Mouse (Mus musculus) left cerebral cortex, postnatal 4 days (tissue): ENCODE measurements around the gene Ahcyl2. TPM values are rescaled to one million over a fixed set of nuclear protein-coding genes. Genes with fewer than 3 reads are reported as not detected.

ENCODE experiments used
- DNase-seq: peaks from one replicate; pipeline ENCODE4 v3.0.0-alpha.2; 2022
- intact Hi-C: fragments of 180-260 bp; cut with DNase I; formaldehyde crosslinking; loops from one replicate; pipeline ENCODE4 v1.15.1; 2025
- total RNA-seq, 2 experiments: library from RNA; stranded (reverse); gene quantifications; 2 replicates each; pipeline ENCODE4 v1.2.3; 2021

The Ahcyl2 gene
- total RNA-seq, 2 experiments from 2014 or later = 51.3 to 54.1 TPM

DNA sequence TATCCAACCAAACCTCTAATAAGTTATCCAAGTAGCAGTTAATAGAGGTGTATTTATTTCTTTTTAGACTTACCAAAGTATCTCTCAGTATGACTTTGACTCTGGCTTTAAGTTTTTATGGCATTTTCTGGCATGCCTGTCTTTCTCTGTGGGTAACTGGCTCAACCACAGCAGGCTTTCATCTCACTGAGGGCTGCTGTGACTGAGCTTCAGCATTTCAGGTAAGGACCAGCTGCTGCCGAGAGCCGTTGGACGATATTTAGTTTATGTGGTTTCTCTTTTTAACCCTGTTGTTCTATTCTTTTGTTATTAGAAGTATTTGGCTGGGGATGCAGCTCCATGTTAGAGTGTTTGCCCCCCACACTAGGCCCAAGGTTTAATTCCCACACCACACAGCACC, 129.2 kb downstream of the Ahcyl2 start:
- no peak for DNase-seq
- intact Hi-C loops = no loop called here

DNA sequence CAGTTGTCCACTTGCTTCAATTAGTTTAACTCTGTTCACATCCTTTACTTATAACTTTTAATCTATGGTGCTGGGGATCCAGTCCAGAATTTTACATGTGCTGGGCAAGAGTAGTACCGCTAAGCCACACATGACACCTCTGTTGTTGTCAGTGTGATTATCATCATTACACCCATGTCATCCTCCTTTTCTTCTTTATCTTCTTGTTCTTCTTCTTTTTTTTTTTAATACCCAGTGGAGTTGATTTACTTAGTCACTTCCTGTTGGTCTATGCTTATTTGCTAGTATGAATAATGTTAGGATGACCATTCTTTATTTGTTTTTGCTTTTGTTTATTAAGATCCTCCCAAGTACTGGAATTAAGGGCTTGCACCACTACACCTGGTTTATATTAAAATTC, 133.6 kb downstream of the Ahcyl2 start:
- DNase-seq = no peak
- intact Hi-C loops = no loop called here

DNA sequence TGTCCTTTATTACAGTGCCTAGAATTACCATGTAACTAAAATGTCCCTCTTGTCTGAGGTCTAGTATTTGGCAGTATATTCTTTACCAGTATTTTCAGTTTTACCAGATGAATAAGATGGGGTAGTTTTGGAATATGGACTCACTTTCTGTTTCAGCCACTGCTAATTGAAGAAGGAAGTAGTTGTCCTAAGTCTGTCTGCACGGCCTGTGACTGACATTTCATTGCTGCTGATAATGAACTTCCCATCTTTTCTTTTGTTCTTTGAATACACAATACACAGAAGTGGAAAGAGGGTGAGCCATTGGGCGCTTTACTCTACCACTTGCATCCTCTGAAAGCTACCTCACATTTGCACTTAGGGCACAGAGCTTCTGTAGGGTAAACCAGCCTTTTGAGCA, 134.4 kb downstream of the Ahcyl2 start:
- intact Hi-C loops = no loop called here
- DNase-seq = no peak

DNA sequence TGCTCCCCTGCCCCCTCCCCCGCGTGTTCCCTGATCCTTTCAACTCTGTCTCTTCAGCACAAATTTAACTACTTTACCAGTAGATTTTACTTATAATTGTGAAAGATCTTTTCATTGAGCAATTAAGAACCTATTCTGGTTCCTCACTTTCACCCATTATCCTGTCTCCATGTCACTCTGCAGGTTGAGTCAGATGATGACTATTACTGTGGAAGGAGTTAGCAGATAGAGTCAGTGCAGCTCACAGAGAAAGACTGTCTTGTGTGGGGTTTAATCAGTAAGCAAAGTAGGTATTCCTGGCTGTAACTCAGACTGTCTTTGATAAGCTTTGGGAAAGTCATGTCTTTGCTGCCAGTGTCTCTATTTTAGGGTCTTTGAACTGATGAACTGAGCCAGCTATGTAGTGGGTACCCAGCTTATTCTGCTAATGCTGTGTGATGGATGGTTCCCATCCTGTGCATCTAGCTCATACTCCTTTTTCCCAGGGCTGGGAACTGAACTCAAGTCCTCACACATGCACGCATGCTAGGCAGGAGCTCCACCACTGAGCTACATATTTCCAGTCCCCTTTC, 135.6 kb downstream of the Ahcyl2 start:
- DNase-seq = no peak
- intact Hi-C loops = no loop called here

DNA sequence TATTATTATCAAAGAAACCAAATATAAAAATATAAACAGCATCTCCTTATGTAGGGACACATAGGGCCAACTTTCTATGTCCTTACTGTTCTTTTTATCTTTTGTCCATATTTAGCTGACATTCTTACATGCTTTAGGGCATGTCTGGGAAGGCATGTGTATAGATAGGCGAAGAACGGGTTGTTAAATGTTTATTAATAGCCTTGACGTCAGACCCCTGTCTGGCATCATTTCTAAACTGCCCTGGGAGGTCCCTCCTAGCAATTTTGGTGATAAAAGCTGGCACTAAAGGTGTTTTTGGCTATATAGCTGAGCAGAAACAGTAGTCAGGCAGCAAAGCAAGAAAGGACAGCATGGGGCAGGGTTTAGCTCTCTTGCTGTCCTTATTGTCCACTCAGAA, 136.5 kb downstream of the Ahcyl2 start:
- no peak for DNase-seq
- intact Hi-C loops = no loop called here

DNA sequence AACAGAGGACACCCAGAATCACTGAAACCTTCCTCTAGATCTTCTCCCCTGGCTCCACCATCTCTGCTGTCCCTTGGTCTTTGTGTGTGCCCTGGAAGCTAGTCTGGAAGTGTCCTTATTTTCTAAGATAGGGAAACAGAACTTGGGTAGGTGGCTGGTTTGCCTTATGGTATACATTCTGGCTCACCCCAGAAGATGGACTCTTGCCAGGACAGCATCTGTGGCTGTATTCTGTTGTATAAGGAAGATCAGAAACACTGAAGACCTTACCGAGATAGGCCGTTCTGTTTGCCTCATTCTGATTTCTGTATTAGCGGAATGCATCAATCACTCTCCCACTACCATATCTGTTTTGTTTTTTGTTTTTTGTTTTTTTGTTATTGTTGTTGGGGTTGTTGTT, 142.8 kb downstream of the Ahcyl2 start:
- intact Hi-C loops = no loop called here
- DNase-seq = peak; percentile 34

DNA sequence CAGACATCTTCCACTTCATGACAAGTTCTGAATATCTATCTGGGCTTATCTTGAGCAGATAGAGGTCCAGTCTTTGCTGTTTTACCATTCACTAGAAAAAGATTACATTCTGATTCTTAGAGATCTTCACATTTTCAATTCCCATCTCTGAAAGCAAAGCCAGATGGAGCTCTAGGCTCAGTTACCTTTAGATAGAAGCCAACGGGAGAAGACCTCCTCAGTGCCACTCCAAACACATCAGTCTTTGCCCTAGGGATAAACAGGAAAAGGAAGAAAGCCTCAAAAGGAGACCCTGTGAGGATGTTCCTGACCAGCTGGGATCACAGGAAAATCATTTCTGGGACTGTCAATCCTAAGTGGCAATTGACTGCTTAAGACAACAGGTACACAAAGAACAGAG, 145.9 kb downstream of the Ahcyl2 start:
- intact Hi-C loops = no loop called here
- DNase-seq = no peak

DNA sequence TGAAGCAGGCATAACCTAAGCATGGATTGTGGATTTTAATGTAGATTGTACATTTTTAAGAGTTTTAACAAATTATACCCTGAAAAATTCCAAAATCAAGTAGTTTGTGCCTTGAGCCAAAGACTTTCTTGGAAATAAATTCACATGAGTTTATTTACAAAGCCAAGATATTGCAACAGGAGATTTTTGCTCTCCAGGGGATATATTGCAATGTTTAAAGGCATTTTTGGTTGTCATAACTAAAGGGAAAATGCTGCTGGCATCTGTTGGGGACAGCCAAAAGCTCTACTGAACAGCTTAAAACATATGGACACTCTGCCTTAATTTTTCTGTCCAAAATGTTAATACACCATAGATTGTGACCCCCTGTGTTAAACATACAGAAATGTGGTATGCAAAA, 146.3 kb downstream of the Ahcyl2 start:
- DNase-seq = no peak
- intact Hi-C loops = no loop called here

DNA sequence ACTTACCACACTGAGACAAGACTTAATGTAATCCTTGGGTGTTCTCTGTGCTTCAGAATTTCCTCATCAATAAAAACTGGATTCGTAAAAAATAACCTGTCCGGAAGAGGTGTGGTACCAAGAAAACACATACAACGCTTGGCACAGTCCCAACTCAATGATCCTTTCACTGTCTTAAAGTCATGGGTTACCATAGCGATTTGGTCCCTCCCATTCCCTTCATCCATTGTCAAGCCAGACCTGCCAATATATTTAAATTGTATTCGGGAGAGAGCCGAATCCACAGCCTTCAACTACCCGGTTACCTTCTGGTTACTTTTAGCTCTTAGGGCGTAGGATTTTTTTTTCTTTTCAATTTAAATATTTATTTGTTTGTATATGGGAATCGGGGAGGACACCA, 148.0 kb downstream of the Ahcyl2 start:
- DNase-seq = no peak
- intact Hi-C loops = loop anchor here (5.0 kb wide), 1 partner anchor 166 kb away; no protein-coding TSS in a partner anchor

DNA sequence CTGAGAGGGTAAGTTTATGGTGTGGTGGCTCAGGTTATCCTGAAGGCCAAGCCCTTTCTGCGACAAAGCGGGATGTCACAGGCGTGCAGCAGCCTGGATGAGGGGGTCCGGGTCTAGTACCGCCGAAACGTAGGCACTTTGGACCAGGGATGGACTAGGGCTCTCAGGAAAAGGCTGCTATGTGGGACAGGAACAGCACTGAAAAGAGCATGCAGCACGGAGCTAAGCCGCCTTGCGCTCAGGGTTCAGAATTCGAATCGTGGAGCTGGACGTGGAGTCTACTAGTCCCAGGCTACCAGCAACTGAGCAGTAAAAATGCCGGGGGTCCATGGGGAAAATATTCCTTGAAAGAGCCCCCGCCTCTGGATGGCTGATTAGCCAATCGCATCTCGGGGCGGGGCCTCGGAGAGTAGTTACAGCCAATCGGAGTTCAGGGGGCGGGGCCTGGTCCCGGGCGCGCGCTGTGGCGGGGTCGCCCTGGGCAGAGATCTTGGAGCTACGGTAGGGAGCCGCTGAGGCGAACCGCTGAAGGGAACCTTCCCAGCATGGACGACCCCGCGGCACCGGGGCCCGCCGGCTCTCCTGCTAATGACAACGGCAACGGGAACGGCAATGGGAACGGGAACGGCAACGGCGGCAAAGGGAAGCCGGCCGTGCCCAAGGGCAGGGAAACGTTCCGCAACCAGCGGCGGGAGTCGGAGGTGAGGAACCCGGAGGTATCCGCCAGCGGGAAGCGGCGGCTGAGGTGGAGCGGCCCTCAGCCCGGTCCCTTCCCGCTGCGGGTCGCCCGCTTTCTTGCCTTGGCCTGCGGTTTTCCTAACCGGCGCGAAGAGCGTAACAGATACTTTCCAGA, 148.9 kb downstream of the Ahcyl2 start, which contains the start of gene Strip2:
TSS of gene Strip2 (plus strand) at position 483 of the 853 bp plus-strand sequence.
- DNase-seq = peak; percentile 97
- intact Hi-C loops = loop anchor here (5.0 kb wide), 1 partner anchor 166 kb away; no protein-coding TSS in a partner anchor

DNA sequence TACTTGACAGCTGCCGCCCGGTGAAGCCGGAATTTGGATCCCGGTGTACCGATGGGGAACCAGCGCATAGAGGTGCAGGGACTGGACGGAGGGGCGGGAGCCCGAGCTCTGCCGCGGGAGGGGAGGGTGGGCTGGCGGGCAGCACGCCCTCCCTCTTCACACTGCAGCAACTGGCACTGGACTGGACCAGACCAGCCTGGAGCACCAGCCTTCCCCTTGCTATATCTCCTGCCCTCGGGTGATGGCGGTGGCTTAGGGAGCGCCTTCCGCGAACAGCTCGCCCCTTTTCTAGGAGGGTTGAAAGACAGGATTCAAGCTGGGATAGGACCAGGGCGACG, 149.5 kb downstream of the Ahcyl2 start:
- intact Hi-C loops = loop anchor here (5.0 kb wide), 1 partner anchor 165 kb away; no protein-coding TSS in a partner anchor
- peak; percentile 51 for DNase-seq

DNA sequence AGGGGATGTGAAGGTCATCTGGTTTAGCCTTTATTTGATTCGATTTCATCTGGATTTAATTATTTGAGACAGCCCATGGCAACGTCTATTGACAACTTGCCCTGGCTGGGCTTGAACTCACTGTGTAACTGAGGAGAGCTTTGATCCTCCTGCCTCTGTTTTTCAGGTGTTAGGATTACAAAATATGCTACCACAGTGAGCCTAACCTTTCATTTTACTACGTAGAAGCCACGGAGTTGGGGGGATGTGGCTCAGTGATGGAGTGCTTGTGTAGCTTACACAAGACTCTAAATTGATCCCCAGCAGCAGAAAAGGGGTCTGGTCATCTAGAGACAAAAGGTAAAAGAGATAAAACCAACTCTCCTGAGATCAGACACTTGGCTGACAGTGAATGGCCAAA, 150.1 kb downstream of the Ahcyl2 start:
- no peak for DNase-seq
- intact Hi-C loops = loop anchor here (5.0 kb wide), 1 partner anchor 164 kb away; no protein-coding TSS in a partner anchor

DNA sequence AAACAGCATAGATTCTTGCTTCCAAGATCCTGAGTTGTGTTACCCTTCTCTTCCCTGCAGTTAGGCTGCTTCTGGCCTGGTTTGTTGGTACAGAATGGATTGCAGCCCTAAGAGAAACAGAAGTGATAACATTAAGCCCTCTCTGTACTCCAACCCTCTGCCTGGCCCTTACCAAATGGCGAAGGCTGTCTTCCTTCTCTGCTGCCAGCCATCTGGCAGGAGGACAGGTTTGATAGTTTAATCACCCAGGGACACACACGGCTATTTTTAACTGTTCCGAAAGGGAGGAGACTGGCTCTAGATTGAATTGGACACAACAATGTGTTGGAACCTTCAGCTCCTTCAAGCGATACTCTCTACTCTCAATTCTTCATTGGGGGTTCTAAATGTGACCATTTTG, 155.7 kb downstream of the Ahcyl2 start:
- intact Hi-C loops = no loop called here
- no peak for DNase-seq

DNA sequence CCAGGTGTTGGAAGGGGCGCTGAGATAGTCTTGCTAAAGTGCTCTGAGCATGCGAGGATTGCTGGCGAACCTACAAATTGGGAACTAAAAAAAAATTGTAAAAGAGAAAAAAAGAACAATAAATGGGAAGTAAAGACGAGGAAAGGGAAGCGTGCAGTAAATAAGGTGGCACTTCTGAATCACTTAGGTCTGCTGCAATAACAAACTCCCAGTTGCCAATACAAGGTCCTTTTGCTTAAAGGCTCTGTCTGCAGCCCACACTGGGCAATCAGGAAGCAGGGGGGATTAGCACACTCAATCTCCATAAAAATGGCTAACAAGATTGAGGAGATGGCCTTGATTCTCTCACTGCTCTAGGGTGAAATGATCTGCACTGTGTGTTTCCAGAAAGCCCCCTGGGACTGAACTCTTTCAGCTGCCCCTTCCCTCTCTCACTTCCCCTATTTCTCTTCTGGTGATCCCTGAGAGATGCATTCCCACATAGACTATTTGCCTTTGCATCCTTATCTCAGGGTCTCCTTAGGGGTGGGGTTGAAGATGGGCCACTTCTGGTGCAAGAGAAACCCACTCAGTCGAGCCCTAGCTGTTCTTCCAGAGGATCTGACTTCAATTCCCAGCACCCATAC, 157.9 kb downstream of the Ahcyl2 start:
- intact Hi-C loops = no loop called here
- no peak for DNase-seq

DNA sequence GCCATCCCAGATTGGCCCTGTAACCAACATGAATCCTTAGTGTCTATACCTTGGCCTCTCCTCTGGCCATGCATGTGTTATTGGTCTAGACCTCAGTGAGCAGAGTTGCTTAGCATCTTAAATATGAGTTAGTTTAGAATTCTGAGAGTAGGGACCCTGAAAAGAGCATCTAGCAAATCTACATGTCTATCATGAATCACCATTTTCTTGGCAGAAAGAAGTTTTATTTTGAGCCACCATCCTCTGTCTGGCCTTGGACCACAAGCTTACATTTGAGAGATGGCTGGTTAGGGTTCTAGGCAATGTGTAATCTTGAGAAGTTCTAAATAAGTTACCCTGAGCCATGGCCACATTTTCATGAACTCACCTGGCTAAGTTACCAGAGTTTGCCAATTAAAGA, 162.3 kb downstream of the Ahcyl2 start:
- DNase-seq = no peak

DNA sequence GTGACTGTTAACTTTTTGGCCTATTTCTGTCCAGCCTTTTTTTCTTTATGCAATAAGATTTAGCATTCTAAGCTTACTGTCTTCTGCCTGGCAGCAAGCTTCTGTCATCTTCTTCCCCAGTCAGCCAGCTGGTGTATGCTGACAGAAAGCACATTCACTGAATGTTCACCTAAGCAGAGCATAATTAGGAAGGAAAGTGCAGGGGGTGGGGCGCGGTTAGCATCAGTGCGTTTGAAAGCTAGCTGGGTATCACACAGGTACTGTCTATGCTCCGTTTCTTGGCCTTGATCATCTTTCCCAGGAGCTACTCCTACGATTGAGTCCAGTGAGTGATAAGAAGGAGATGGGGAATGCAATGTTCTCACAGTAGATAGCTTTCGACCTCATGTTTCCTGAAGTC, 162.9 kb downstream of the Ahcyl2 start:
- DNase-seq = no peak
- intact Hi-C loops = no loop called here

More for the DNA sequence above, 162.3 kb downstream of the Ahcyl2 start:
- intact Hi-C loops = no loop called here

DNA sequence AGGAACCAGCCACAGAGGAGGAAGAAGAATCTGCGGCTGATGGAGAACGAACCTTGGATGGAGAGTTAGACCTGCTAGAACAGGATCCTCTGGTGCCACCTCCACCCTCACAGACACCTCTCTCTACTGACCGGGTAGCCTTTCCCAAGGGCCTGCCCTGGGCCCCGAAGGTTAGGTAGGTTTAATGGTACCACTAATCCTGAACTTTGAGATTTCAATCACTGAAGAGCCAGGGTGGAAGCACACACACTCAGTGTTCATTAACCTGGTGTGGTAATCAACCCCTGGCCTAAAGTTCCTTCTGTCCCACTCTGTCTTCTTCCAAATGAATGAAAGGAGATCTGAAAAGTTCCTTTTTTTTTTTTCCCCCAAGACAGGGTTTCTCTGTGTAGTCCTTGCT, 163.4 kb downstream of the Ahcyl2 start:
- DNase-seq = no peak
- intact Hi-C loops = no loop called here

DNA sequence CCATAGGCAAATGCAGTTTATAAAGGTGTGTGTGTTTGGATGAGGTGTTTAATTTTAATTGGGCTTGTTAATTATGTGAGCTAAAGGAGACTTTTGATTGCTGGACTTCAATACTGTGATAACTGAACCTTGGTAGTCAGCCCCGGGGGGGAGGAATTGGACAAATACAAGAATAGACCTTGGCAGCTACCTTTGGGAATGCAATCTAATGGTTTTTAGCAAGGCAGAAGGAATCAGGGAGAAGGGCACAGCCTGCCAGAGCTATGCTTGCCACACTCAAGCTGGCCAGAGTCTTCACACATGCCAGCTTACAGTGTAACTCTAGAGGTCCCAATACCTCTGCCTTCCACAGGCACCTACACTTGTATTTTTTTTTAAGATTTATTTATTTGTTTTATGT, 167.9 kb downstream of the Ahcyl2 start:
- DNase-seq = no peak
- intact Hi-C loops = no loop called here

DNA sequence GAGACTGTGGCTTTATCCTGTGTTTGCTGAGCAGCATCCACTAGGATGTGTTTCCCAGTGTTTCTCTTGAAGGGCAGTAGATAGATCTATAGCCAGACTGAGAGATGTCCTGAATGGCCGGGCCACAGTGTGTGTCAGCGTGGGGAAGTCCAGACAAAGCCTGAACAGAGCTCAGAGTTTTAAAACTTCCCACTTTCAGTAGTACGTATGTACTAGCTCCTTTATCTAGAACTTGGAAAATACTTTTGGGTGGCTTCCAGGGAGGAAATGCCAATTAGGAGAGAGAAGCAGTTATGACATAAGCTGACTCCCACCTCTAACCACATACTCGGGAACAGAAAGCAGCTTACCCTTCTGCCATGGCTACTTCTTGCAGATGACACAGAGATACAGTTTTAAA, 172.6 kb downstream of the Ahcyl2 start:
- intact Hi-C loops = no loop called here
- no peak for DNase-seq

DNA sequence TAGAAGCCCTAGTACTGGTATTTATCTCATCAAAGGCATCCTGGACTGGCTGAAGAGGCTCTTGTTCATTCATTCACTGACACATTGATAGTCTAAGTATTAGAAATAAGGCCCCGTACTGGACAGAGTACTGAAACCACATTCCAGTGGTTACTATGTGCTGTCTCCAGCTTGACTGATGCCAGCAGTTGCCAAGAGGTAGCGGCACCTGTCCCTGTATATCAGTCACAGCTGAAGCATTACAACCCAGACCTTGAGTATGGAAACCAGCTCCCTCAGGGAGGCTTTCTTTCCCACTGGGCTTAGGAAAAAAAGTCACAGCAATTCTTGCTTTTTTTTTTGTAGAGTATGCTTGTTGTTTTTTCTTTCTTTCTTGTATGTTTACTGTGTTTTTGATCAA, 173.2 kb downstream of the Ahcyl2 start:
- DNase-seq = no peak
- intact Hi-C loops = no loop called here

DNA sequence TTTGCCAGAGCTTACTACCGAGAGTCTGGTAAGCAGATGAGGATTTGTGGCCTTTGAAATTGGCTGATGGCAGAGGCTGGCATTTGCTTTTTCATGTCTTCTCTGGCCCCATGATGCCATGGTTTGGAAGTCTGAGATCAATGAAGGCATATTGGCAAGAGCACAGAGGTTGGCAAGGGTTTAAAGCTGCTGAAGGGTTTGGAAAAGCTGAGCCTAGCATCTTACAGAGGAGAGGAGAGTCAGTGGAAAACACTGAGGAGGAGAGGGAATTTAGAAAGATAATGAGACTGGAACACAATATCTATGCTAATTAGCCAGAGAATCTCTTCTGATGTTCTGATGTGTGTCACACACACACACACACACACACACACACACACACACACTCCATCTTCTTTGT, 176.7 kb downstream of the Ahcyl2 start:
- DNase-seq = no peak
- intact Hi-C loops = no loop called here

DNA sequence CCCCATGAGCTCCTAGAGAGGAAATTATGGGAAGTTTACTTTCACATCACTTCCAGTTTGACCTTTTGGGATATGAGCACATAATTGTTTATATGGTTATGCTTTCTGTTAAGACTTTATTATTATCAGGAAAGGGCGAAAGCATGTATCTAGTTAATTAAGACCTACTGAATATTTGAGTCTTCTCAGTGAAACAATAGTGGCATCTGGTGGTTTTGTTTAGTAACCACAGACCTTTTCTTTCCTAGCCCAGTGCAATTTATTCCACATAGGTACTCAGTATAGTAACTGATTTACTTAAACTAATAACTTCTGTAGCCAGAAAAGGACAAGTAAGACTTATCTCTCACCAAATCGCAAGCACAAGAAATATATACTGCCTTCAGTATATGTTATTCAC, 178.8 kb downstream of the Ahcyl2 start:
- DNase-seq = no peak
- intact Hi-C loops = no loop called here
